Mouse (Mus musculus) heart, postnatal 0 days (tissue): ENCODE measurements around the gene Nos1ap. TPM values are rescaled to one million over a fixed set of nuclear protein-coding genes. Genes with fewer than 3 reads are reported as not detected.

Experiments used
- ATAC-seq: fragments of 200-750 bp; cut with Nextera tagmentation; 2 replicates; pipeline ENCODE4 v1.8.0; 2017; ENCODE audit warnings: low read depth, moderate number of reproducible peaks, moderate library complexity; ENCODE audit not compliant: insufficient read depth
- DNase-seq: peaks from one replicate; pipeline ENCODE4 v3.0.0-alpha.2; 2016; ENCODE audit warnings: low spot score
- H3K27ac ChIP-seq: fragments of 300-500 bp; sonication (generic); 2 replicates; pipeline ENCODE4 v1.5.1; 2014; ENCODE audit warnings: low read depth, mild to moderate bottlenecking
- H3K27me3 ChIP-seq: fragments of 300-500 bp; sonication (generic); 2 replicates; pipeline ENCODE4 v1.6.1; 2014; ENCODE audit warnings: low read length, mixed read lengths; ENCODE audit not compliant: control insufficient read depth, insufficient read depth
- H3K36me3 ChIP-seq: fragments of 300-500 bp; sonication (generic); replicated peaks from 2 replicates; pipeline ENCODE4 v1.6.1; 2014; ENCODE audit warnings: low read length, mixed read lengths; ENCODE audit not compliant: control insufficient read depth, insufficient read depth
- H3K4me1 ChIP-seq: fragments of 300-500 bp; sonication (generic); 2 replicates; pipeline ENCODE4 v1.6.1; 2014; ENCODE audit warnings: antibody characterized with exemption; ENCODE audit not compliant: control insufficient read depth, insufficient read depth
- H3K4me2 ChIP-seq: fragments of 300-500 bp; sonication (generic); 2 replicates; pipeline ENCODE4 v1.6.1; 2014; ENCODE audit warnings: low read depth, mild to moderate bottlenecking, low read length, moderate library complexity
- H3K4me3 ChIP-seq: fragments of 300-500 bp; sonication (generic); 2 replicates; pipeline ENCODE4 v1.5.1; 2014; ENCODE audit warnings: low read depth, low read length
- H3K9ac ChIP-seq: fragments of 300-500 bp; sonication (generic); replicated peaks from 2 replicates; pipeline ENCODE4 v1.6.1; 2014; ENCODE audit warnings: low read depth, low read length, mixed read lengths
- H3K9me3 ChIP-seq: fragments of 300-500 bp; sonication (generic); replicated peaks from 2 replicates; pipeline ENCODE4 v1.6.1; 2016; ENCODE audit warnings: low read length; ENCODE audit not compliant: control insufficient read depth
- CTCF ChIP-seq: IDR thresholded peaks from 2 replicates; pipeline ENCODE4 v1.5.1; 2016; ENCODE audit warnings: antibody characterized with exemption, control low read depth, low read depth
- EP300 ChIP-seq: IDR thresholded peaks from 2 replicates; pipeline ENCODE4 v1.6.1; 2016; ENCODE audit warnings: antibody characterized with exemption, low read depth
- WGBS: fragments of 180-500 bp; shearing (Covaris S2); extraction: QIAGEN DNeasy Blood & Tissue Kit; methylation state at CpG from one replicate; pipeline ENCODE4 v1.1.7; 2014; 5-methylcytosine and 5-hydroxymethylcytosine counted together
- polyA plus RNA-seq: library from polyadenylated mRNA; unstranded; fragments of >200 nt; fragmentation: Nextera tagmentation; extraction: Ambion mirVana; gene quantifications from 2 replicates; pipeline ENCODE4 v1.2.1, GENCODE M21; 2015
- total RNA-seq: library from RNA; depleted of rRNA; stranded (reverse); fragments of >200 nt; gene quantifications from 2 replicates; pipeline ENCODE4 v1.2.3, GENCODE M21; 2014; ENCODE audit warnings: low replicate concordance

The Nos1ap gene
- total and polyA plus RNA-seq, 2 experiments from 2014 or later: 0.99 to 10.3 TPM

GRCm38 (mm10) chr1:170380505-170380904 is 209.2 kb downstream of the Nos1ap start:
- 62% methylated on average over 2 of the region's 2 CpGs for WGBS
- no peaks in the 10 kb centered on the region for H3K27me3 ChIP-seq
- H3K9me3 ChIP-seq: no peaks in the 10 kb centered on the region
- DNase-seq (no peak), ATAC-seq (no peak)
- H3K27ac ChIP-seq: no peak overlapping the region
- H3K4me1 ChIP-seq: 0 out of 2 replicates have a peak, but pooled peaks cover 4% of the 10 kb centered on the region
- no peak overlapping the region for H3K4me2 ChIP-seq
- no peak overlapping the region for H3K9ac ChIP-seq
- H3K36me3 ChIP-seq: no peaks in the 10 kb centered on the region
- H3K4me3 ChIP-seq: no peak overlapping the region
- TF ChIP-seq EP300 (no peak), CTCF (no peak)

- Histone ChIP-seq H3K27ac (no peak overlapping the region), H3K36me3 (no peaks in the 10 kb centered on the region), H3K9me3 (no peaks in the 10 kb centered on the region), H3K4me2 (no peak overlapping the region), H3K27me3 (no peaks in the 10 kb centered on the region), H3K9ac (no peak overlapping the region), H3K4me3 (no peak overlapping the region), H3K4me1 (peaks cover 19% of the 10 kb centered on the region)
- 88% methylated on average over 5 of the region's 5 CpGs for WGBS
- ATAC-seq (no peak), DNase-seq (no peak)
- TF ChIP-seq EP300 (no peak), CTCF (no peak)
Measured at GRCm38 (mm10) chr1:170375721-170376120, 213.9 kb downstream of the Nos1ap start.

GRCm38 (mm10) chr1:170373750-170374149 is 215.9 kb downstream of the Nos1ap start:
- no peak overlapping the region for H3K27ac ChIP-seq
- DNase-seq: no peak
- no peak overlapping the region for H3K9ac ChIP-seq
- WGBS: 88% methylated on average over 2 of the region's 2 CpGs
- H3K4me1 ChIP-seq: peaks cover 21% of the 10 kb centered on the region
- ATAC-seq: no peak
- H3K4me2 ChIP-seq: no peak overlapping the region
- no peak overlapping the region for H3K4me3 ChIP-seq
- no peak for TF ChIP-seq CTCF
- no peak for TF ChIP-seq EP300
- H3K9me3 ChIP-seq: no peaks in the 10 kb centered on the region
- H3K27me3 ChIP-seq: no peaks in the 10 kb centered on the region
- no peaks in the 10 kb centered on the region for H3K36me3 ChIP-seq

- no peak overlapping the region for H3K4me3 ChIP-seq
- DNase-seq (no peak), ATAC-seq (no peak)
- H3K9me3 ChIP-seq: no peaks in the 10 kb centered on the region
- H3K4me2 ChIP-seq: no peak overlapping the region
- no peak overlapping the region for H3K9ac ChIP-seq
- 0 out of 2 replicates have a peak overlapping the region, but pooled peaks have one; percentile 3 for H3K27ac ChIP-seq
- WGBS: 36% methylated on average over 4 of the region's 4 CpGs
- H3K4me1 ChIP-seq: peaks cover 21% of the 10 kb centered on the region
- H3K36me3 ChIP-seq: no peaks in the 10 kb centered on the region
- no peak for TF ChIP-seq CTCF
- TF ChIP-seq EP300: no peak
- no peaks in the 10 kb centered on the region for H3K27me3 ChIP-seq
Measured at GRCm38 (mm10) chr1:170371191-170371792, 218.4 kb downstream of the Nos1ap start.

- Histone ChIP-seq H3K4me1 (peaks cover 21% of the 10 kb centered on the region), H3K4me3 (no peak overlapping the region), H3K4me2 (no peak overlapping the region), H3K27me3 (no peaks in the 10 kb centered on the region), H3K36me3 (no peaks in the 10 kb centered on the region), H3K27ac (no peak overlapping the region), H3K9ac (no peak overlapping the region), H3K9me3 (no peaks in the 10 kb centered on the region)
- no peak for ATAC-seq
- no peak for DNase-seq
- WGBS: 42% methylated on average over 7 of the region's 7 CpGs
- no peak for TF ChIP-seq CTCF
- TF ChIP-seq EP300: no peak
Measured at GRCm38 (mm10) chr1:170368864-170369263, 220.8 kb downstream of the Nos1ap start.
